Mouse (Mus musculus) forebrain, embryonic 10.5 days (tissue): Measurements from ENCODE around the gene Slc12a4. TPM values are rescaled to one million over a fixed set of nuclear protein-coding genes. Genes with fewer than 3 reads are reported as not detected.

ENCODE experiments used
- DNase-seq: peaks from one replicate; pipeline ENCODE4 v3.0.0-alpha.2; 2017; ENCODE audit warnings: low spot score; ENCODE audit errors: extremely low spot score
- H3K27ac ChIP-seq: fragments of 300-500 bp; sonication (generic); 2 replicates; pipeline ENCODE4 v1.5.1; 2016; ENCODE audit warnings: mild to moderate bottlenecking
- H3K27me3 ChIP-seq: fragments of 300-500 bp; sonication (generic); 2 replicates; pipeline ENCODE4 v1.6.1; 2016; ENCODE audit warnings: mild to moderate bottlenecking; ENCODE audit not compliant: poor library complexity, severe bottlenecking
- H3K36me3 ChIP-seq: fragments of 300-500 bp; sonication (generic); replicated peaks from 2 replicates; pipeline ENCODE4 v1.6.1; 2016; ENCODE audit warnings: mild to moderate bottlenecking, moderate library complexity
- H3K4me1 ChIP-seq: fragments of 300-500 bp; sonication (generic); 2 replicates; pipeline ENCODE4 v1.6.1; 2016
- H3K4me3 ChIP-seq: fragments of 300-500 bp; sonication (generic); 2 replicates; pipeline ENCODE4 v1.5.1; 2016; ENCODE audit warnings: mild to moderate bottlenecking, moderate library complexity
- H3K9me3 ChIP-seq: fragments of 300-500 bp; sonication (generic); 2 replicates; pipeline ENCODE4 v1.6.1; 2016; ENCODE audit warnings: mild to moderate bottlenecking, moderate library complexity
- WGBS: fragments of 180-500 bp; shearing (Covaris S2); methylation state at CpG from one replicate; pipeline ENCODE4 v1.1.7; 2016; 5-methylcytosine and 5-hydroxymethylcytosine counted together
- microRNA-seq: library from miRNA; unstranded; fragments of <30 nt; microRNA quantifications from one replicate; pipeline ENCODE4, GENCODE M21; 2017
- polyA plus RNA-seq: library from polyadenylated mRNA; unstranded; fragments of >200 nt; fragmentation: Nextera tagmentation; extraction: Ambion mirVana; gene quantifications from 2 replicates; pipeline ENCODE4 v1.2.1, GENCODE M21; 2016

The Slc12a4 gene
- polyA plus RNA-seq, 1 experiment from 2014 or later: 14.9 TPM

DNA sequence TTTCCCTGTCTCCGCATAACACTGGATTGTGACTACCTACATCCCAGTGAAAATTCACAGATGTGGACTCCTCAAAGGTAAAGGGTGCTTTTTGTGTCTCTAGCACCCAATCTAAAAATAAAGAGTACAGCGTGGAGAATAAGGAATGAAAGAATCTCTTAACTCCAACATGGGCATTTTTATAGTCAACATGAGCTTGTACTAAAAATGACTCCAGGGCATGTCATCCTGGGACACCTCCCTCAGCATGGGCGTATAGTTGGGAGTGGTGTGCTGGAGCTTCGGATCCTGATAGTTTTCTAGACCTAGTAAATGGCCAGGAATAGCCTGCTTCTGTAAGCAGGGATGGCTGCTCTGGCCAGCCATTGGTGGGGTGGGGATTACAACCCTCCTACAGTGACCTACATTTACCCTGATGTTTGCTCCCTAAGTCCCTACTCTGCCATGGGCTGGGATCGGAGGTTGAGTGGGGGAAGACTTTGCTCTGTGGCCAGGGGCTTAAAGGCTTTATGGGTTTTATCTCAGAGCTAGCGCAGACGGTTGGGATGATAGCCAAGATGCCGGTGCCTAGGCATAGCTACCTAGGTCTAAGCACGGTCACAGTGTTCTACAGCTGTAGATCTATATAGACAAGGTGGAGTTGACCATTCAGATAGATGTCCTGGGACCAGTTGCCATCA, 68.0 kb downstream of the Slc12a4 start:
- H3K27ac ChIP-seq: no peak overlapping the region
- 84% methylated on average over 9 of the region's 9 CpGs for WGBS
- DNase-seq: no peak
- peaks cover 18% of the 10 kb centered on the region; the same call in 1 of the 2 replicates for H3K36me3 ChIP-seq
- peaks cover 22% of the 10 kb centered on the region for H3K4me1 ChIP-seq
- H3K9me3 ChIP-seq: no peaks in the 10 kb centered on the region
- no peaks in the 10 kb centered on the region for H3K27me3 ChIP-seq
- H3K4me3 ChIP-seq: no peak overlapping the region

Small RNAs within 50 kb of the gene (microRNA-seq; reads per million reads assigned to microRNA genes)
- gene Mir7074: not detected

Other genes with a start within 250 kb of the Slc12a4 start
- 32.7 and 38.3 TPM in 2 replicates for gene Gfod2, start 207.4 kb downstream of the Slc12a4 start, polyA plus RNA-seq
- 9.5 and 11.1 TPM in 2 replicates for gene Ranbp10, start 138.7 kb downstream of the Slc12a4 start, polyA plus RNA-seq
- gene Tsnaxip1, start 138.4 kb downstream of the Slc12a4 start, polyA plus RNA-seq: 0.06 and 0.07 TPM in 2 replicates
- gene Cenpt, start 112.8 kb downstream of the Slc12a4 start, polyA plus RNA-seq: 49.5 and 57.9 TPM in 2 replicates
- gene Thap11, start 111.0 kb downstream of the Slc12a4 start, polyA plus RNA-seq: 80.2 and 81.3 TPM in 2 replicates
- gene Nutf2, start 105.5 kb downstream of the Slc12a4 start, polyA plus RNA-seq: 394 and 447 TPM in 2 replicates
- gene Edc4, start 85.2 kb downstream of the Slc12a4 start, polyA plus RNA-seq: 73.7 and 75.2 TPM in 2 replicates
- 0.33 and 0.65 TPM in 2 replicates for gene Nrn1l, start 72.5 kb downstream of the Slc12a4 start, polyA plus RNA-seq
- 29.6 and 29.9 TPM in 2 replicates for gene Pskh1, start 65.7 kb downstream of the Slc12a4 start, polyA plus RNA-seq
- gene Ctrl, start 32.2 kb downstream of the Slc12a4 start, polyA plus RNA-seq: 1.5 and 2.1 TPM in 2 replicates
- gene Psmb10, start 27.7 kb downstream of the Slc12a4 start, polyA plus RNA-seq: 28.9 and 31.5 TPM in 2 replicates
- 0.76 and 1.4 TPM in 2 replicates for gene Lcat, start 22.7 kb downstream of the Slc12a4 start, polyA plus RNA-seq
- not detected in 2 replicates for gene Dpep3, start 13.3 kb upstream of the Slc12a4 start, polyA plus RNA-seq
- 19.4 and 20.5 TPM in 2 replicates for gene Dus2, start 25.2 kb upstream of the Slc12a4 start, polyA plus RNA-seq
- gene Dpep2nb, start 39.9 kb upstream of the Slc12a4 start, polyA plus RNA-seq: not detected in 2 replicates
- 24.0 and 24.7 TPM in 2 replicates for gene Ddx28, start 45.8 kb upstream of the Slc12a4 start, polyA plus RNA-seq
- 6.6 TPM in 2 replicates for gene Nfatc3, start 92.7 kb upstream of the Slc12a4 start, polyA plus RNA-seq
- 2.0 and 2.6 TPM in 2 replicates for gene Esrp2, start 170.9 kb upstream of the Slc12a4 start, polyA plus RNA-seq
- gene Pla2g15, start 184.3 kb upstream of the Slc12a4 start, polyA plus RNA-seq: 12.6 and 14.0 TPM in 2 replicates
- gene Slc7a6, start 202.8 kb upstream of the Slc12a4 start, polyA plus RNA-seq: 86.5 and 87.9 TPM in 2 replicates
- gene Slc7a6os, start 244.8 kb upstream of the Slc12a4 start, polyA plus RNA-seq: 36.5 and 37.2 TPM in 2 replicates
- 88.6 and 89.1 TPM in 2 replicates for gene Prmt7, start 244.8 kb upstream of the Slc12a4 start, polyA plus RNA-seq